Mouse (Mus musculus): Measurements from ENCODE around the gene Fam151a. TPM values are rescaled to one million over a fixed set of nuclear protein-coding genes. Genes with fewer than 3 reads are reported as not detected.
"Not testable (repeated sequence)": the region's sequence is repeated elsewhere in the genome, so short reads cannot be mapped to it uniquely, and the experiment has no call there.

Fam151a gene
- polyA plus RNA-seq, 1 experiment from 2014 or later: 4.9 TPM

- 93% methylated on average over 1 of the region's 1 CpGs for WGBS
- Histone ChIP-seq H3K4me2 (replicated peaks; ENCODE audit: low read depth, low read length) (no peak overlapping the region), H3K9ac (replicated peaks; ENCODE audit: low read depth, low read length) (no peak overlapping the region), H3K27me3 (ENCODE audit: control insufficient read depth, insufficient read depth, low read length) (no peaks in the 10 kb centered on the region), H3K36me3 (ENCODE audit: control insufficient read depth, insufficient read depth, low read length) (no peaks in the 10 kb centered on the region), H3K4me1 (ENCODE audit: control insufficient read depth, insufficient read depth, low read length) (0 out of 2 replicates have a peak, but pooled peaks cover 3% of the 10 kb centered on the region), H3K27ac (ENCODE audit: low read length) (no peak overlapping the region), H3K4me3 (ENCODE audit: low read depth, low read length) (no peak overlapping the region), H3K9me3 (ENCODE audit: control insufficient read depth, low read depth, low read length) (no peaks in the 10 kb centered on the region)
- ATAC-seq (ENCODE audit: insufficient number of reproducible peaks, insufficient read depth, low FRiP score, low read depth): no peak
These were observed 13.4 kb downstream of the Fam151a start for GRCm38 (mm10) chr4:106747001-106747580.

DNA sequence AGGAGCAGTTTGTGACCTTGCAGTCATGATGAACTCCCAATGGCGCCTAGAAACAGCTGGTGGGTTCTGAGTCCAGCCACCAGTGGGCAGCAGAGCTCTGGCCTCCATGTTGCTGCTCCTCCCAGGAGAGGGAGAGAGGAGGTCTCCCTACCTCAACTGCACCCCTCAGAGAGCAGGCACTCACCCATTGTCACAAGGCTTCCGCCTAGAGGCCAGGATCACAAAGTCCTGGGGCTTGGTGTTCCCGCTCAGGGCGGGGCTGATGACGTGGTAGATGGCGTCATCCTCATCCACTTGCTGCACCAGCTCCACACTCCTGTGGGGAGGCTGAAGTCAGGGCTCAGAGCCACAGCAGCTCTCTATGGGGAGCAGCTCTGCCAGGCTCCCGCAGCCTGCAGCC, 16.0 kb downstream of the Fam151a start:
- Histone ChIP-seq H3K4me1 (ENCODE audit: control insufficient read depth, insufficient read depth, low read length) (0 out of 2 replicates have a peak, but pooled peaks cover 3% of the 10 kb centered on the region), H3K9ac (replicated peaks; ENCODE audit: low read depth, low read length) (no peak overlapping the region), H3K4me2 (replicated peaks; ENCODE audit: low read depth, low read length) (peak overlapping the region; percentile 25), H3K27ac (ENCODE audit: low read length) (no peak overlapping the region), H3K4me3 (ENCODE audit: low read depth, low read length) (no peak overlapping the region), H3K36me3 (ENCODE audit: control insufficient read depth, insufficient read depth, low read length) (no peaks in the 10 kb centered on the region), H3K27me3 (ENCODE audit: control insufficient read depth, insufficient read depth, low read length) (no peaks in the 10 kb centered on the region), H3K9me3 (ENCODE audit: control insufficient read depth, low read depth, low read length) (no peaks in the 10 kb centered on the region)
- 2% methylated on average over 7 of the region's 7 CpGs for WGBS
- ATAC-seq (ENCODE audit: insufficient number of reproducible peaks, insufficient read depth, low FRiP score, low read depth): peak; percentile 86; the same call in 1 of the 2 replicates

- no peak overlapping the region for H3K27ac ChIP-seq (ENCODE audit: low read length)
- no peaks in the 10 kb centered on the region for H3K9me3 ChIP-seq (ENCODE audit: control insufficient read depth, low read depth, low read length)
- no peak for ATAC-seq (ENCODE audit: insufficient number of reproducible peaks, insufficient read depth, low FRiP score, low read depth)
- H3K4me3 ChIP-seq (ENCODE audit: low read depth, low read length): no peak overlapping the region
- no peaks in the 10 kb centered on the region for H3K27me3 ChIP-seq (ENCODE audit: control insufficient read depth, insufficient read depth, low read length)
- no peaks in the 10 kb centered on the region for H3K36me3 ChIP-seq (ENCODE audit: control insufficient read depth, insufficient read depth, low read length)
- WGBS: 87% methylated on average over 6 of the region's 6 CpGs
- no peak overlapping the region for H3K4me2 ChIP-seq (replicated peaks; ENCODE audit: low read depth, low read length)
- H3K9ac ChIP-seq (replicated peaks; ENCODE audit: low read depth, low read length): no peak overlapping the region
- H3K4me1 ChIP-seq (ENCODE audit: control insufficient read depth, insufficient read depth, low read length): 0 out of 2 replicates have a peak, but pooled peaks cover 3% of the 10 kb centered on the region
These were observed 18.0 kb downstream of the Fam151a start for GRCm38 (mm10) chr4:106751726-106752125.

DNA sequence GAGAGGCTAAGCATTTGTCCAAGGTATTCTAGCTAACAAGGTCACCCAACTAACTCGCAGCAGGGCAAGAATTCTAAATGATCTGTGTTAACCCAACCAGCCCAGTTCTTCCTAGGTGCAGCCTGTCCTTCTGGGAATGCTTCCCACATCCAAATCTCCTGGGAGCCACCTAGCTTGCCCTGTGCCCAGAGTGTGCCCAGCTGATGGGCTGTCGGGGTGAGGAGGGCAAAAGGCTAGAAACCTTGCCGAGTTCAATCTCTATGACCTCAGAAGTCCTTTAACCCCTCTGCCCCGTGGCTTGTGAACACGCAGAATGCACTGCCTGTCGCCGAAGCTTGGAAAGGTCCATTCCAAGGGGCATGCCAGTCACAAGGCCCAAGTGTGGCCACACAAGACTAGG, 30.5 kb downstream of the Fam151a start:
- 75% methylated on average over 7 of the region's 7 CpGs for WGBS
- no peak overlapping the region for H3K4me3 ChIP-seq (ENCODE audit: low read depth, low read length)
- H3K27ac ChIP-seq (ENCODE audit: low read length): no peak overlapping the region
- H3K4me2 ChIP-seq (replicated peaks; ENCODE audit: low read depth, low read length): no peak overlapping the region
- H3K4me1 ChIP-seq (ENCODE audit: control insufficient read depth, insufficient read depth, low read length): no peaks in the 10 kb centered on the region
- no peaks in the 10 kb centered on the region for H3K27me3 ChIP-seq (ENCODE audit: control insufficient read depth, insufficient read depth, low read length)
- H3K9ac ChIP-seq (replicated peaks; ENCODE audit: low read depth, low read length): no peak overlapping the region
- no peaks in the 10 kb centered on the region for H3K36me3 ChIP-seq (ENCODE audit: control insufficient read depth, insufficient read depth, low read length)
- no peaks in the 10 kb centered on the region for H3K9me3 ChIP-seq (ENCODE audit: control insufficient read depth, low read depth, low read length)
- no peak for ATAC-seq (ENCODE audit: insufficient number of reproducible peaks, insufficient read depth, low FRiP score, low read depth)

DNA sequence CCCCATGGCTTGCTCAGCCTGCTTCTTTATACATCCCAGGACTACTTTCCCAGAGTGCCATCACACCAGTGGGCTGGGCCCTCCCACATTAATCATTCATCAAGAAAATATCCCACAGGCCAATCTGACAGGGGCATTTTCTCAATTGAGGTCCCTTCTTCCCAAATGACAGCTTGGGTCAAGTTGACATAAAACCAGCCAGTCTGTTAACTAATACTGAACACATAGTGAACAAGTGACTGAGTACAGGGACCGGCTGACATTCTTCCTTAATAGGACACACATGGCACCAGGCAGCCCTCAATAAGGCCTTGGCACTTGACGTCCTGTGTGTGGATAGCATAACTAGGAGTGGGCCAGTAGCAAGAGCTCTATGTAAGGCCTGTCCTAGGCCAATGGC, 35.6 kb downstream of the Fam151a start:
- Histone ChIP-seq H3K4me3 (ENCODE audit: low read depth, low read length) (no peak overlapping the region), H3K4me1 (ENCODE audit: control insufficient read depth, insufficient read depth, low read length) (no peaks in the 10 kb centered on the region), H3K27me3 (ENCODE audit: control insufficient read depth, insufficient read depth, low read length) (no peaks in the 10 kb centered on the region), H3K9me3 (ENCODE audit: control insufficient read depth, low read depth, low read length) (no peaks in the 10 kb centered on the region), H3K27ac (ENCODE audit: low read length) (no peak overlapping the region), H3K4me2 (replicated peaks; ENCODE audit: low read depth, low read length) (no peak overlapping the region), H3K36me3 (ENCODE audit: control insufficient read depth, insufficient read depth, low read length) (no peaks in the 10 kb centered on the region), H3K9ac (replicated peaks; ENCODE audit: low read depth, low read length) (no peak overlapping the region)
- 70% methylated on average over 2 of the region's 2 CpGs for WGBS
- no peak for ATAC-seq (ENCODE audit: insufficient number of reproducible peaks, insufficient read depth, low FRiP score, low read depth)

DNA sequence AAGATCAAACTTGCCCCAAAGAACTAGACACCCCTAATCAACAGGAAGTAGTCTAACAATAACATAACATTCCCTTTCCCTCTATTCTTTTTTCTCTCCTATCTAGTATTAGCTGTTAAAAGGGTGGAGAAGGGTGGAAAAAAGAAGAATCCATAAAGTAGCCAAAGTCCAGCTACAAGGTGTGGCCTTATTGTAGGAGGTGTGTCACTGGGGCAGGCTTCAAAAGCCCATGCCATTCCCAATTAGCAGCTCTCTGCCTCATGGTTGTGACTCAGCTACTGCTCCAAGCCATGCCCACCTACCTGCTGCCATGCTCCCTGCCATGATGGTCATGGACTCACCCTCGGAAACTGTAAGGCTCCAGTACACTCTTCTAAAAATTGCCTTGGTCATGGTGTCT, 38.9 kb downstream of the Fam151a start:
- no peaks in the 10 kb centered on the region for H3K36me3 ChIP-seq (ENCODE audit: control insufficient read depth, insufficient read depth, low read length)
- 97% methylated on average over 1 of the region's 1 CpGs for WGBS
- H3K4me2 ChIP-seq (replicated peaks; ENCODE audit: low read depth, low read length): no peak overlapping the region
- H3K27me3 ChIP-seq (ENCODE audit: control insufficient read depth, insufficient read depth, low read length): no peaks in the 10 kb centered on the region
- no peak for ATAC-seq (ENCODE audit: insufficient number of reproducible peaks, insufficient read depth, low FRiP score, low read depth)
- H3K9ac ChIP-seq (replicated peaks; ENCODE audit: low read depth, low read length): no peak overlapping the region
- H3K4me3 ChIP-seq (ENCODE audit: low read depth, low read length): no peak overlapping the region
- no peak overlapping the region for H3K27ac ChIP-seq (ENCODE audit: low read length)
- no peaks in the 10 kb centered on the region for H3K4me1 ChIP-seq (ENCODE audit: control insufficient read depth, insufficient read depth, low read length)
- no peaks in the 10 kb centered on the region for H3K9me3 ChIP-seq (ENCODE audit: control insufficient read depth, low read depth, low read length)

GRCm38 (mm10) chr4:106775767-106776166, 42.1 kb downstream of the Fam151a start:
- WGBS: 85% methylated on average over 6 of the region's 6 CpGs

GRCm38 (mm10) chr4:106776998-106777397, 43.3 kb downstream of the Fam151a start:
- Histone ChIP-seq H3K4me3 (ENCODE audit: low read depth, low read length) (no peak overlapping the region), H3K27me3 (ENCODE audit: control insufficient read depth, insufficient read depth, low read length) (no peaks in the 10 kb centered on the region), H3K27ac (ENCODE audit: low read length) (no peak overlapping the region), H3K9me3 (ENCODE audit: control insufficient read depth, low read depth, low read length) (no peaks in the 10 kb centered on the region), H3K4me1 (ENCODE audit: control insufficient read depth, insufficient read depth, low read length) (peaks cover 8% of the 10 kb centered on the region), H3K9ac (replicated peaks; ENCODE audit: low read depth, low read length) (no peak overlapping the region), H3K36me3 (ENCODE audit: control insufficient read depth, insufficient read depth, low read length) (no peaks in the 10 kb centered on the region), H3K4me2 (replicated peaks; ENCODE audit: low read depth, low read length) (no peak overlapping the region)
- no peak for ATAC-seq (ENCODE audit: insufficient number of reproducible peaks, insufficient read depth, low FRiP score, low read depth)
- WGBS: 22% methylated on average over 3 of the region's 3 CpGs

More at GRCm38 (mm10) chr4:106775767-106776166, 42.1 kb downstream of the Fam151a start:
- H3K27ac ChIP-seq (ENCODE audit: low read length); H3K27me3 ChIP-seq (ENCODE audit: control insufficient read depth, insufficient read depth, low read length); ATAC-seq (ENCODE audit: insufficient number of reproducible peaks, insufficient read depth, low FRiP score, low read depth); H3K36me3 ChIP-seq (ENCODE audit: control insufficient read depth, insufficient read depth, low read length); H3K9me3 ChIP-seq (ENCODE audit: control insufficient read depth, low read depth, low read length); H3K4me2 ChIP-seq (replicated peaks; ENCODE audit: low read depth, low read length); H3K9ac ChIP-seq (replicated peaks; ENCODE audit: low read depth, low read length); H3K4me1 ChIP-seq (ENCODE audit: control insufficient read depth, insufficient read depth, low read length); H3K4me3 ChIP-seq (ENCODE audit: low read depth, low read length): not testable (repeated sequence)

All from stomach, embryonic 14.5 days (tissue).